Mouse (Mus musculus) liver, embryonic 11.5 days (tissue): ENCODE measurements around the gene Pmm2. TPM values are rescaled to one million over a fixed set of nuclear protein-coding genes. Genes with fewer than 3 reads are reported as not detected.

Experiments
- ATAC-seq: fragments of 200-750 bp; cut with Nextera tagmentation; replicated peaks from 2 replicates; pipeline ENCODE4 v1.8.0; 2017; ENCODE audit warnings: moderate number of reproducible peaks, mild to moderate bottlenecking, moderate TSS enrichment, moderate library complexity; ENCODE audit not compliant: low FRiP score
- DNase-seq: peaks from one replicate; pipeline ENCODE4 v3.0.0-alpha.2; 2017; ENCODE audit warnings: low spot score
- H3K27ac ChIP-seq: fragments of 300-500 bp; sonication (generic); 2 replicates; pipeline ENCODE4 v1.5.1; 2014; ENCODE audit warnings: mild to moderate bottlenecking, low read depth, low read length, control low read depth
- H3K27me3 ChIP-seq: fragments of 300-500 bp; sonication (generic); replicated peaks from 2 replicates; pipeline ENCODE4 v1.6.1; 2014; ENCODE audit warnings: low read length, mixed read lengths; ENCODE audit not compliant: control insufficient read depth, insufficient read depth
- H3K36me3 ChIP-seq: fragments of 300-500 bp; sonication (generic); 2 replicates; pipeline ENCODE4 v1.6.1; 2014; ENCODE audit warnings: mild to moderate bottlenecking, low read length, moderate library complexity, mixed read lengths; ENCODE audit not compliant: control insufficient read depth, insufficient read depth
- H3K4me1 ChIP-seq: fragments of 300-500 bp; sonication (generic); replicated peaks from 2 replicates; pipeline ENCODE4 v1.6.1; 2014; ENCODE audit warnings: low read length, mixed read lengths; ENCODE audit not compliant: control insufficient read depth, insufficient read depth
- H3K4me2 ChIP-seq: fragments of 300-500 bp; sonication (generic); 2 replicates; pipeline ENCODE4 v1.6.1; 2014; ENCODE audit warnings: mild to moderate bottlenecking, control low read depth, moderate library complexity
- H3K4me3 ChIP-seq: fragments of 300-500 bp; sonication (generic); 2 replicates; pipeline ENCODE4 v1.5.1; 2014; ENCODE audit warnings: low read depth, low read length, control low read depth
- H3K9ac ChIP-seq: fragments of 300-500 bp; sonication (generic); 2 replicates; pipeline ENCODE4 v1.6.1; 2014; ENCODE audit warnings: low read depth, low read length, control low read depth
- H3K9me3 ChIP-seq: fragments of 300-500 bp; sonication (generic); 2 replicates; pipeline ENCODE4 v1.6.1; 2016; ENCODE audit warnings: low read length, inconsistent platforms, mixed read lengths; ENCODE audit not compliant: control insufficient read depth
- WGBS: fragments of 180-500 bp; shearing (Covaris S2); extraction: QIAGEN DNeasy Blood & Tissue Kit; methylation state at CpG from one replicate; pipeline ENCODE4 v1.1.7; 2014; 5-methylcytosine and 5-hydroxymethylcytosine counted together
- polyA plus RNA-seq: library from polyadenylated mRNA; unstranded; fragments of >200 nt; fragmentation: Nextera tagmentation; extraction: Ambion mirVana; gene quantifications from 2 replicates; pipeline ENCODE4 v1.2.1, GENCODE M21; 2014

Gene Pmm2
- polyA plus RNA-seq, 1 experiment from 2014 or later: 52.9 TPM

- Histone ChIP-seq H3K27me3 (no peaks in the 10 kb centered on the region), H3K27ac (no peak overlapping the region), H3K4me2 (no peak overlapping the region), H3K4me3 (no peak overlapping the region), H3K9ac (no peak overlapping the region), H3K36me3 (peaks cover 12% of the 10 kb centered on the region), H3K4me1 (peaks cover 23% of the 10 kb centered on the region), H3K9me3 (no peaks in the 10 kb centered on the region)
- DNase-seq (no peak), ATAC-seq (no peak)
- 83% methylated on average over 24 of the region's 24 CpGs for WGBS
Observed at GRCm38 (mm10) chr16:8663606-8664539, 26.4 kb downstream of the Pmm2 start.

- H3K9me3 ChIP-seq: no peaks in the 10 kb centered on the region
- H3K4me2 ChIP-seq: no peak overlapping the region
- peaks cover 10% of the 10 kb centered on the region for H3K36me3 ChIP-seq
- H3K4me3 ChIP-seq: no peak overlapping the region
- no peak overlapping the region for H3K27ac ChIP-seq
- H3K27me3 ChIP-seq: no peaks in the 10 kb centered on the region
- peaks cover 32% of the 10 kb centered on the region for H3K4me1 ChIP-seq
- no peak overlapping the region for H3K9ac ChIP-seq
- DNase-seq: no peak
- no peak for ATAC-seq
- 87% methylated on average over 5 of the region's 5 CpGs for WGBS
Observed at GRCm38 (mm10) chr16:8665367-8665766, 27.9 kb downstream of the Pmm2 start.

GRCm38 (mm10) chr16:8666452-8666851, 29.0 kb downstream of the Pmm2 start:
- no peak; the same call in 1 of the 2 replicates for ATAC-seq
- no peak overlapping the region for H3K9ac ChIP-seq
- WGBS: 19% methylated on average over 2 of the region's 2 CpGs
- H3K36me3 ChIP-seq: peaks cover 5% of the 10 kb centered on the region
- H3K27me3 ChIP-seq: no peaks in the 10 kb centered on the region
- H3K27ac ChIP-seq: no peak overlapping the region
- H3K4me1 ChIP-seq: peaks cover 40% of the 10 kb centered on the region
- DNase-seq: no peak
- no peaks in the 10 kb centered on the region for H3K9me3 ChIP-seq
- H3K4me2 ChIP-seq: no peak overlapping the region
- no peak overlapping the region for H3K4me3 ChIP-seq

- H3K9me3 ChIP-seq: no peaks in the 10 kb centered on the region
- 60% methylated on average over 7 of the region's 7 CpGs for WGBS
- H3K27me3 ChIP-seq: no peaks in the 10 kb centered on the region
- DNase-seq (no peak), ATAC-seq (no peak)
- no peak overlapping the region for H3K27ac ChIP-seq
- H3K9ac ChIP-seq: no peak overlapping the region
- H3K4me1 ChIP-seq: peaks cover 40% of the 10 kb centered on the region
- peaks cover 3% of the 10 kb centered on the region; the same call in 1 of the 2 replicates for H3K36me3 ChIP-seq
- H3K4me3 ChIP-seq: no peak overlapping the region
- H3K4me2 ChIP-seq: no peak overlapping the region
Observed at GRCm38 (mm10) chr16:8667261-8667660, 29.8 kb downstream of the Pmm2 start.

- Histone ChIP-seq H3K4me3 (no peak overlapping the region), H3K27ac (no peak overlapping the region)
- 81% methylated on average over 4 of the region's 4 CpGs for WGBS
Observed at GRCm38 (mm10) chr16:8667814-8668213, 30.3 kb downstream of the Pmm2 start.

GRCm38 (mm10) chr16:8668386-8668785, 30.9 kb downstream of the Pmm2 start:
- DNase-seq (no peak), ATAC-seq (no peak)
- peaks cover 4% of the 10 kb centered on the region; the same call in 1 of the 2 replicates for H3K27me3 ChIP-seq
- H3K4me2 ChIP-seq: no peak overlapping the region
- peaks cover 3% of the 10 kb centered on the region; the same call in 1 of the 2 replicates for H3K36me3 ChIP-seq
- 93% methylated on average over 2 of the region's 2 CpGs for WGBS
- H3K27ac ChIP-seq: no peak overlapping the region
- H3K9ac ChIP-seq: no peak overlapping the region
- H3K9me3 ChIP-seq: no peaks in the 10 kb centered on the region
- peaks cover 45% of the 10 kb centered on the region for H3K4me1 ChIP-seq
- no peak overlapping the region for H3K4me3 ChIP-seq

More at GRCm38 (mm10) chr16:8667814-8668213, 30.3 kb downstream of the Pmm2 start:
- Histone ChIP-seq H3K4me2 (no peak overlapping the region), H3K9ac (no peak overlapping the region), H3K9me3 (no peaks in the 10 kb centered on the region), H3K27me3 (no peaks in the 10 kb centered on the region), H3K4me1 (peaks cover 44% of the 10 kb centered on the region), H3K36me3 (peaks cover 3% of the 10 kb centered on the region; the same call in 1 of the 2 replicates)
- ATAC-seq (no peak), DNase-seq (no peak)

GRCm38 (mm10) chr16:8669432-8669831, 32.0 kb downstream of the Pmm2 start:
- peaks cover 51% of the 10 kb centered on the region for H3K4me1 ChIP-seq
- ATAC-seq: no peak
- DNase-seq: no peak
- no peak overlapping the region for H3K27ac ChIP-seq
- 0 out of 2 replicates have a peak overlapping the region, but pooled peaks have one; percentile 1 for H3K9ac ChIP-seq
- H3K4me3 ChIP-seq: no peak overlapping the region
- peak overlapping the region; percentile 97 for H3K4me2 ChIP-seq
- peaks cover 4% of the 10 kb centered on the region; the same call in 1 of the 2 replicates for H3K27me3 ChIP-seq
- 69% methylated on average over 5 of the region's 5 CpGs for WGBS
- no peaks in the 10 kb centered on the region for H3K9me3 ChIP-seq
- no peaks in the 10 kb centered on the region for H3K36me3 ChIP-seq

GRCm38 (mm10) chr16:8670041-8671035, 32.9 kb downstream of the Pmm2 start:
- H3K9ac ChIP-seq: peak overlapping the region; percentile 74
- WGBS: 20% methylated on average over 14 of the region's 15 CpGs
- H3K27ac ChIP-seq: peak overlapping the region; percentile 86; the same call in 1 of the 2 replicates
- no peaks in the 10 kb centered on the region for H3K9me3 ChIP-seq
- peaks cover 52% of the 10 kb centered on the region for H3K4me1 ChIP-seq
- ATAC-seq (no peak), DNase-seq (no peak)
- H3K36me3 ChIP-seq: no peaks in the 10 kb centered on the region
- peak overlapping the region; percentile 97 for H3K4me2 ChIP-seq
- H3K4me3 ChIP-seq: peak overlapping the region; percentile 70
- H3K27me3 ChIP-seq: peaks cover 4% of the 10 kb centered on the region; the same call in 1 of the 2 replicates
